19 mouse cellular contexts compared by ENCODE assay signal in genomic region chr2:152775357-152775756, GRCm38 (mm10). TPM values are rescaled to one million over a fixed set of nuclear protein-coding genes. Genes with fewer than 3 reads are reported as not detected.
DNase-seq lines count a peak whose midpoint lies in the region; ATAC-seq and TF ChIP-seq lines count a peak whose summit lies in the region.
"Had no signal": no experiment of that assay in that cellular context is flagged by ENCODE, and none has a peak within 500 bp of the region (broad histone marks: within the 10 kb centered on the region; RNA-seq: fewer than 3 reads in every experiment).

No protein-coding gene starts in this region.

- no peak for TF ChIP-seq CTCF in CH12.LX (conservative IDR thresholded peaks at IDR 0.05 in 1 of 2, IDR thresholded peaks at IDR 0.05 in 1 of 2; ENCODE audit: low read depth in 2 of 2, low read length in 2 of 2)

- H3K4me1 ChIP-seq in CH12.LX (ENCODE audit: control insufficient read depth in 1 of 2, insufficient read depth in 2 of 2), result peaks cover 18 to 35% of the 10 kb centered on the region in 2 experiments
- H3K4me1 ChIP-seq in hindbrain, embryonic 16.5 days (ENCODE audit: control insufficient read depth, insufficient read depth, low read depth, low read length), result no peaks in the 10 kb centered on the region
- H3K4me1 ChIP-seq: forebrain, embryonic 10.5 days; hindbrain, embryonic 12.5 days had no signal

- dilution Hi-C loops in CH12.LX (cut with MboI; ENCODE audit: extremely low pct_ligation_motif_present, extremely low pct_unique_long_range_greater_than_20kb, low sequenced_read_pairs), result no loop called here

- H3K9ac ChIP-seq in CH12.LX (ENCODE audit: insufficient read depth, low read depth), result no peak overlapping the region
- no peak overlapping the region for H3K9ac ChIP-seq in hindbrain, embryonic 16.5 days (ENCODE audit: low read depth, low read length)
- H3K9ac ChIP-seq: hindbrain, embryonic 12.5 days; liver, postnatal 0 days had no signal

- peaks cover 10 to 19% of the 10 kb centered on the region in 2 experiments for H3K36me3 ChIP-seq in CH12.LX (replicated peaks in 1 of 2; ENCODE audit: control insufficient read depth in 1 of 2, insufficient read depth in 1 of 2, low read length in 1 of 2)
- peaks cover 1% of the 10 kb centered on the region for H3K36me3 ChIP-seq in hindbrain, embryonic 16.5 days (ENCODE audit: control insufficient read depth, insufficient read depth, low read length)

- TF ChIP-seq POLR2A in CH12.LX (IDR thresholded peaks at IDR 0.05; ENCODE audit: low read depth, low read length), result no peak

- TF ChIP-seq EP300 in CH12.LX (IDR thresholded peaks at IDR 0.05; ENCODE audit: low read length), result no peak

- H3K79me2 ChIP-seq in CH12.LX (replicated peaks; ENCODE audit: control insufficient read depth, extremely low read depth, insufficient read depth, poor library complexity, severe bottlenecking), result 0 out of 2 replicates have a peak, but pooled peaks cover 2% of the 10 kb centered on the region

- in situ Hi-C loops in CH12.LX (cut with MboI; ENCODE audit: low pct_ligation_motif_present, low pct_unique_long_range_greater_than_20kb, low sequenced_read_pairs), result no loop called here

- no peaks in the 10 kb centered on the region for H3K9me3 ChIP-seq in CH12.LX (replicated peaks; ENCODE audit: low read length)
- H3K9me3 ChIP-seq in hindbrain, embryonic 16.5 days (ENCODE audit: control insufficient read depth, low read length), result no peaks in the 10 kb centered on the region
- H3K9me3 ChIP-seq: forebrain, embryonic 10.5 days; hindbrain, embryonic 12.5 days had no signal

- peaks cover 2% of the 10 kb centered on the region for H3K27me3 ChIP-seq in CH12.LX (replicated peaks)
- no peaks in the 10 kb centered on the region for H3K27me3 ChIP-seq in hindbrain, embryonic 16.5 days (replicated peaks; ENCODE audit: control insufficient read depth, insufficient read depth, low read length)
- H3K27me3 ChIP-seq: hindbrain, embryonic 12.5 days had no signal

- WGBS in hindbrain, embryonic 16.5 days, result 91% methylated on average over 4 of the region's 4 CpGs

- TF ChIP-seq RAD21 in CH12.LX (IDR thresholded peaks at IDR 0.05; ENCODE audit: low read depth, low read length), result no peak

- no peak overlapping the region for H3K4me3 ChIP-seq in CH12.LX (replicated peaks in 1 of 3; ENCODE audit: low read depth in 2 of 3, low read length in 2 of 3, poor library complexity in 1 of 3)
- no peak overlapping the region for H3K4me3 ChIP-seq in hindbrain, embryonic 16.5 days (ENCODE audit: low read length)
- H3K4me3 ChIP-seq: forebrain, embryonic 10.5 days; hindbrain, embryonic 12.5 days had no signal

- DNase-seq in A20 (ENCODE audit: low read depth, low spot score) (peak; percentile 39), CH12.LX (ENCODE audit: extremely low read depth) (no peak)
- DNase-seq in naive thymus-derived CD4-positive, alpha-beta T cell, adult 2 months (ENCODE audit: low read depth), result peak; percentile 82
- DNase-seq in thymus, postnatal 14 days, result peak; percentile 75
- no peak for DNase-seq in cerebellum, adult 11-12 months
- no peak for DNase-seq in kidney, adult 8-10 months
- DNase-seq: adrenal gland, postnatal 10 days; cerebellum, adult 18-20 months; gastrocnemius, postnatal 25 days; kidney, postnatal 10 days; layer of hippocampus, adult 9-11 months; liver; liver, postnatal 0 days; lung, postnatal 14 days had no signal

- no peak overlapping the region for H3K4me2 ChIP-seq in CH12.LX (ENCODE audit: insufficient read depth, low read depth, poor library complexity, severe bottlenecking)
- no peak overlapping the region for H3K4me2 ChIP-seq in hindbrain, embryonic 16.5 days (ENCODE audit: low read length)
- H3K4me2 ChIP-seq: hindbrain, embryonic 12.5 days had no signal

- ATAC-seq in hindbrain, embryonic 16.5 days, result no peak
- ATAC-seq: intestine, postnatal 0 days had no signal

- no peak overlapping the region for H3K27ac ChIP-seq in CH12.LX (ENCODE audit: insufficient read depth, low read depth)
- no peak overlapping the region for H3K27ac ChIP-seq in hindbrain, embryonic 16.5 days (ENCODE audit: low read depth, low read length)
- H3K27ac ChIP-seq: forebrain, embryonic 10.5 days; hindbrain, embryonic 12.5 days had no signal

TF ChIP-seq in CH12.LX, 34 proteins besides CTCF, POLR2A, EP300 and RAD21:
- 0 out of 2 replicates have a peak, but pooled peaks have one; percentile 16 for TF ChIP-seq BHLHE40 (IDR thresholded peaks at IDR 0.05; ENCODE audit: low read depth, low read length)
- TF ChIP-seq MEF2A (IDR thresholded peaks at IDR 0.05; ENCODE audit: borderline replicate concordance, low read depth, low read length), result no peak
- no peak for TF ChIP-seq CHD2 (IDR thresholded peaks at IDR 0.05; ENCODE audit: low read length)
- TF ChIP-seq PAX5 (IDR thresholded peaks at IDR 0.05; ENCODE audit: low read length), result no peak
- no peak for TF ChIP-seq HCFC1 (IDR thresholded peaks at IDR 0.05; ENCODE audit: low read depth, low read length)
- TF ChIP-seq KAT2A (IDR thresholded peaks at IDR 0.05; ENCODE audit: insufficient replicate concordance, low read length), result no peak

RNA-seq across cellular contexts. Expression of gene Cox4i2, which starts 21.4 kb away (rescaled TPM):
- not detected in 2 replicates for total RNA-seq in CH12.LX (2012; rRNA removed)
- total RNA-seq in CH12.LX (2014; rRNA removed), result not detected in 2 replicates
- not detected in 2 replicates for polyA plus RNA-seq in CH12.LX (2012; ENCODE audit: insufficient read length, low read depth)
- 6.7 and 7.0 TPM in 2 replicates for polyA plus RNA-seq in hindbrain, embryonic 16.5 days (2015; fragmentation: Nextera tagmentation; extraction: Ambion mirVana)
- total RNA-seq: megakaryocyte-erythroid progenitor cell, adult 5-6 weeks had no signal

RNA-seq across cellular contexts. Expression of gene Id1, which starts 39.3 kb away (rescaled TPM):
- 0.38 and 0.93 TPM in 2 replicates for total RNA-seq in CH12.LX (2012; rRNA removed)
- total RNA-seq in CH12.LX (2014; rRNA removed), result not detected in 2 replicates
- polyA plus RNA-seq in CH12.LX (2012; ENCODE audit: insufficient read length, low read depth), result not detected in 2 replicates
- polyA plus RNA-seq in hindbrain, embryonic 16.5 days (2015; fragmentation: Nextera tagmentation; extraction: Ambion mirVana), result 56.8 and 68.4 TPM in 2 replicates
- total RNA-seq: megakaryocyte-erythroid progenitor cell, adult 5-6 weeks had no signal

RNA-seq across cellular contexts. Expression of gene Bcl2l1, which starts 56.2 kb away (rescaled TPM):
- total RNA-seq in CH12.LX (2012; rRNA removed), result 47.7 and 80.3 TPM in 2 replicates
- total RNA-seq in CH12.LX (2014; rRNA removed), result 13.7 and 21.3 TPM in 2 replicates
- 33.2 and 34.5 TPM in 2 replicates for polyA plus RNA-seq in CH12.LX (2012; ENCODE audit: insufficient read length, low read depth)
- polyA plus RNA-seq in hindbrain, embryonic 16.5 days (2015; fragmentation: Nextera tagmentation; extraction: Ambion mirVana), result 138 and 159 TPM in 2 replicates

Comparison
In these comparisons a context has a peak if more than half of its experiments do, and no peak if none do; other contexts are left out.
1. DNase-seq: peak in A20 (single experiment), naive thymus-derived CD4-positive, alpha-beta T cell, adult 2 months (single experiment) and thymus, postnatal 14 days (single experiment); none in CH12.LX (single experiment), cerebellum, adult 11-12 months (single experiment) and kidney, adult 8-10 months (0 of 2).
2. RNA of gene Id1, which starts 39.3 kb away (polyA plus RNA-seq): 56.8 to 68.4 TPM in hindbrain, embryonic 16.5 days; not detected in CH12.LX; every median in the first group is over 10 times any median in the second.